12 mouse cellular contexts compared by ENCODE assay signal in genomic region chr15:72283846-72284245, GRCm38 (mm10).
"Had no signal": no experiment of that assay in that cellular context is flagged by ENCODE, and none has a peak within 500 bp of the region (broad histone marks: within the 10 kb centered on the region; RNA-seq: fewer than 3 reads in every experiment).

No protein-coding gene starts in this region.

- H3K4me1 ChIP-seq: limb, embryonic 13.5 days; stomach, embryonic 15.5 days had no signal

- H3K36me3 ChIP-seq: limb, embryonic 13.5 days; stomach, embryonic 15.5 days had no signal

- H3K27ac ChIP-seq: limb, embryonic 13.5 days; liver, embryonic 14.5 days; stomach, embryonic 15.5 days had no signal

- H3K4me3 ChIP-seq: limb, embryonic 13.5 days; stomach, embryonic 15.5 days had no signal

- ATAC-seq: intestine, embryonic 16.5 days had no signal

- H3K4me2 ChIP-seq: limb, embryonic 13.5 days; stomach, embryonic 15.5 days had no signal

- H3K9me3 ChIP-seq: limb, embryonic 13.5 days; stomach, embryonic 15.5 days had no signal

- H3K9ac ChIP-seq: limb, embryonic 13.5 days; liver, embryonic 14.5 days; stomach, embryonic 15.5 days had no signal

- DNase-seq: kidney, adult 8-10 months; kidney, postnatal 36 days; layer of hippocampus, adult 9-11 months; layer of hippocampus, postnatal 36 days; lung, adult 18-20 months; right cerebral cortex, postnatal 4 days; thymus, adult 2 months; thymus, postnatal 25 days had no signal

- H3K27me3 ChIP-seq: limb, embryonic 13.5 days; stomach, embryonic 15.5 days had no signal
